Mouse (Mus musculus) C2C12 (cell line): Measurements from ENCODE around the gene Snx29. TPM values are rescaled to one million over a fixed set of nuclear protein-coding genes. Genes with fewer than 3 reads are reported as not detected.

Experiments used
- H3K27me3 ChIP-seq: one replicate; pipeline ENCODE4 v1.6.1; 2011; ENCODE audit not compliant: control insufficient read depth, insufficient read depth, insufficient read length
- H3K36me3 ChIP-seq: one replicate; pipeline ENCODE4 v1.6.1; 2011; ENCODE audit not compliant: control insufficient read depth, insufficient read depth
- H3K4me3 ChIP-seq: one replicate; pipeline ENCODE4 v1.5.1; 2011; ENCODE audit warnings: mild to moderate bottlenecking, control low read depth; ENCODE audit not compliant: poor library complexity, insufficient read depth, severe bottlenecking
- H3K79me2 ChIP-seq: one replicate; pipeline ENCODE4 v1.6.1; 2011; ENCODE audit not compliant: control insufficient read depth, insufficient read depth
- H3K79me3 ChIP-seq: one replicate; pipeline ENCODE4 v1.6.1; 2011; ENCODE audit warnings: low read depth, control low read depth
- H3ac ChIP-seq: one replicate; pipeline ENCODE3; 2011; ENCODE audit warnings: low read depth; ENCODE audit not compliant: control insufficient read depth, insufficient read length
- CEBPB ChIP-seq: IDR thresholded peaks from one replicate; pipeline ENCODE4 v1.6.1; 2011; ENCODE audit warnings: low read depth, mild to moderate bottlenecking, control low read depth, moderate library complexity
- CTCF ChIP-seq: IDR thresholded peaks from one replicate; pipeline ENCODE4 v1.5.1; 2011; ENCODE audit not compliant: control insufficient read depth, insufficient read depth, insufficient read length
- FOSL1 ChIP-seq: IDR thresholded peaks from one replicate; pipeline ENCODE4 v1.8.0; 2011; ENCODE audit warnings: mild to moderate bottlenecking, low read length; ENCODE audit not compliant: poor library complexity, insufficient read depth, severe bottlenecking
- MAX ChIP-seq: IDR thresholded peaks from one replicate; pipeline ENCODE4 v1.6.1; 2011; ENCODE audit warnings: mild to moderate bottlenecking, control low read depth
- MYOD1 ChIP-seq: IDR thresholded peaks from one replicate; pipeline ENCODE4 v1.6.1; 2011; ENCODE audit warnings: low read depth; ENCODE audit not compliant: control insufficient read depth, insufficient read length
- MYOG ChIP-seq: IDR thresholded peaks from one replicate; pipeline ENCODE4 v1.6.1; 2011; ENCODE audit not compliant: control insufficient read depth, insufficient read length; ENCODE audit errors: extremely low read depth
- USF1 ChIP-seq: IDR thresholded peaks from one replicate; pipeline ENCODE4 v1.6.1; 2011; ENCODE audit warnings: low read depth, mild to moderate bottlenecking, control low read depth, moderate library complexity
- polyA plus RNA-seq: library from polyadenylated mRNA; unstranded; fragments of >200 nt; fragmentation: generic; extraction: Trizol; gene quantifications from one replicate; pipeline ENCODE4 v1.2.1, GENCODE M21; 2012; ENCODE audit warnings: missing spikeins

Gene Snx29
- polyA plus RNA-seq, 1 experiment = 0.62 TPM

DNA sequence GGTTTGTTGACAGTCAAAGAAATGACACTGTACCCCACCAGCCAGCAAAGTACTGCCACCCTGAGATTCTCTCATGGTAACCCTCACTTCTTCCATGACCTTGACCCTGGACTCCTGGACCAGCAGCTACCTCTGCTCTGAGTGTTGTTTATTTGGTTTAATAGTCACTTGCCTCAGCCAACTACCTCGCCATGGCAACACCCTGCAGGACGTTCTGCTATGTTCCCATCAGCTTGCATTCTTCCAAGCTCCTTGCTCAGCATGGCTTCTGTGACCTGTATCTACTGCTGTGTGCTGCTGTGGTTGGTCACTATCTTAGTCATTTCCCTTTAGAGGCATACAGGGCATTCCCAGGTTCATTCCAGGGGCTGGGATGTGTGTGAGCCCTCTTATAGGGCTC lies 266.6 kb downstream of the Snx29 start:
- Histone ChIP-seq H3ac (no peak overlapping the region), H3K79me2 (no peaks in the 10 kb centered on the region), H3K4me3 (no peak overlapping the region), H3K79me3 (no peaks in the 10 kb centered on the region), H3K27me3 (no peaks in the 10 kb centered on the region), H3K36me3 (no peaks in the 10 kb centered on the region)
- TF ChIP-seq MYOD1 = no peak
- no peak for TF ChIP-seq MYOG
- no peak for TF ChIP-seq FOSL1
- no peak for TF ChIP-seq MAX
- TF ChIP-seq CTCF = no peak
- no peak for TF ChIP-seq CEBPB
- no peak for TF ChIP-seq USF1

DNA sequence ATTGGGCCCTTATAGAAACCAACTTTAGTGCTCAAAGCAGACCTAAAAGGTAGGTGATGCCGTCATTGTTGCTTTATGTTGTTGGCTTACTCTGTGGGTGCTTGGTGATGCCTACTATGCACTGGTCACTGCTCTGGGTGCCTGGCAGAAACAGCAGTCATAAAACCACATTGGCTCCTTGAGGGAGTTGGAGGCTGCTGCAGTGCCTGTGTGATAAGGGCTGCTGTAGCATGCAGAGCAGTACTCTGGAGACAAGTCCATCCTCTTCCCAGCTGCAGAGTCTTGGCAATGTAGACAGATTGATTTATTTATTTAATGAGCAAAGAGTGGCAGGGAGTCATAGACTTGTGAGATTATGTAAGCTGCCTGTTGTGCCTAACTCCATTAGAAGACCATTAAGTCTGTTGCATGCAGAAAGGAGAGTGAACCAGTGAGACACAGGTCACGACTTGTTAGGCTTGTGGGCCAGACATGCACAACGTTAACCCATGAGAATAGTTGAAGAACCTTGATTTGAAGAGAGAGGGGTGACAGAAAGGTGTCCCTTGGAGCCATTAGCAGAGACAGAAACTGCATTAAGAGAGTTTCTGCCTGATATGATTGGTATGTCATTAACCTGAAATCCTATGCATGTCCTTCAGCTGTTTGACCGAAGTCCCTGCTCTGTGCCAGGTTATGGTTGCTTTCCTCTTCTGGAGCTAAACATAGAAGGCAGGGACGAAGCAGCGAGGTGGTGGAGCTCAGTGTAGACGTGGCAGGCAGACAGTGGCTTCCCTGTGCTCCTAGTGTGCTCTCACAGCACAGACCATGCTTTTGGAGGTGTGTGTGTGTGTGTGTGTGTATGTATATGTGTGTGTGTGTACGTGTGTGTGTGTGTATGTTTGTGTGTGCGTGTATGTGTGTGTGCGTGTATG lies 267.3 kb downstream of the Snx29 start:
- H3K36me3 ChIP-seq = no peaks in the 10 kb centered on the region
- no peak overlapping the region for H3ac ChIP-seq
- H3K27me3 ChIP-seq = no peaks in the 10 kb centered on the region
- H3K79me3 ChIP-seq = no peaks in the 10 kb centered on the region
- TF ChIP-seq FOSL1 (no peak), USF1 (no peak), CTCF (no peak), MYOG (no peak), MYOD1 (no peak), CEBPB (no peak), MAX (no peak)
- no peak overlapping the region for H3K4me3 ChIP-seq
- H3K79me2 ChIP-seq = no peaks in the 10 kb centered on the region

DNA sequence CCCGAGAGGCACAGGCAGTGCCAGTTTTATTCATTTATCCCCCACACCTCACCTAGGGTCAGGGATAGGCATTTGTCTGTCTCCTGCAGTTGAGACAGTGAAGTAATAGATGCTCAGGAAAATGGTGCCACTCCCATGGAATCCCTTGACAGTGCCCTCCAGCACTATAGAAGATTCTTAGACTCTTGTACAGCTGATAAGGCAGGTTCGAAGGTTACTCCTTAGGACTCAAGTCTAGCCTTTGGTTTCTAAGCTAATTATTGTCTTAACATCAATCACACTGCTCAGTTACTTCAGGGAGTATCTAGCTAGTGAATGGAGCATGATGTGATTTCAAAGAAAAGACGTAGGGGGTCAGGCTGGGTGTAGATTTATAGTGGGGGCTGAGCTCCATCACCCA lies 273.9 kb downstream of the Snx29 start:
- no peak for TF ChIP-seq FOSL1
- no peak for TF ChIP-seq CEBPB
- no peak for TF ChIP-seq MAX
- no peak for TF ChIP-seq USF1
- TF ChIP-seq MYOD1 = no peak
- Histone ChIP-seq H3K27me3 (no peaks in the 10 kb centered on the region), H3K79me3 (no peaks in the 10 kb centered on the region), H3ac (no peak overlapping the region), H3K79me2 (no peaks in the 10 kb centered on the region), H3K36me3 (no peaks in the 10 kb centered on the region), H3K4me3 (no peak overlapping the region)

DNA sequence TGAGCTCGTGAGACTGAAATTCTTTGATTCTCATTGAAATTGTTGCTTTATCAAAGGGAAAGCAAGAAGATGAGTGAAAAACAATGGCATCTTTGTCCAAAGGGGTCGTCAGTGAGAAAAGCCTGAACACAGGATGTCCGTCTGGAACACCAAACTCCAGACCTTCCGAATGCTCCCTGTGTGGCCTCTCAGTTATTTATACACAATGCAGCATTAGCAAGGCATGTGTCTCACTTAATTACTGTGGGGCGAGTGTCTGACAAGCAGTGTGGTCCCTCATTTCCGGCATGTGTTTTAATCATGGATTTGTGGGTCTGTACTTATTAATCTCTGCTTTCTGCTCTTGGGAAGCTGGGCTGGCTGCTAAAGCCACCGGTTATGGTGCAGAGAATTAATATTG lies 275.1 kb downstream of the Snx29 start:
- Histone ChIP-seq H3K4me3 (no peak overlapping the region), H3K36me3 (no peaks in the 10 kb centered on the region), H3K79me2 (no peaks in the 10 kb centered on the region), H3ac (no peak overlapping the region), H3K79me3 (no peaks in the 10 kb centered on the region), H3K27me3 (no peaks in the 10 kb centered on the region)
- TF ChIP-seq MYOG = no peak

DNA sequence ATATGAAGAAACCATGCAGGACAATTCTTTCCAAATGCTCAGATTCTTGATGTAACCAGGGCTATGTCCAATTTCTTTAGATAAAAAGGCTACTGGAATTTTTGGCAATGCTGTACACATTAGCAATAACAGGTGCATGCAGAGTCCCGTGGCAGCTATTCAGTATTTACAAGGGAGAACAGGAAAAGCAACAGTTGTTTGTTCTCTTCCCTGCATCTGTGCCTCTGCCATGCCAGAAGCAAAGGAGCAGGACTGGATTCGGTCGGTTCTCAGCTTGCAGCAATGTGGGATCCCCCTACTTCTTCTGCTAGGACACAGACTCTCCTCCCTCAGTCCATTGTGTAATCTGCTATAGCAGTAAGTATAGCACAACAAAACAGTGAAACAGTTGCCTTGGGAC lies 276.8 kb downstream of the Snx29 start:
- Histone ChIP-seq H3K79me3 (no peaks in the 10 kb centered on the region), H3K79me2 (no peaks in the 10 kb centered on the region), H3K27me3 (no peaks in the 10 kb centered on the region), H3K36me3 (no peaks in the 10 kb centered on the region), H3K4me3 (no peak overlapping the region), H3ac (no peak overlapping the region)
- TF ChIP-seq MYOD1 = no peak
- no peak for TF ChIP-seq CEBPB
- TF ChIP-seq MAX = no peak
- TF ChIP-seq USF1 = no peak
- TF ChIP-seq FOSL1 = no peak
- no peak for TF ChIP-seq CTCF
- no peak for TF ChIP-seq MYOG

DNA sequence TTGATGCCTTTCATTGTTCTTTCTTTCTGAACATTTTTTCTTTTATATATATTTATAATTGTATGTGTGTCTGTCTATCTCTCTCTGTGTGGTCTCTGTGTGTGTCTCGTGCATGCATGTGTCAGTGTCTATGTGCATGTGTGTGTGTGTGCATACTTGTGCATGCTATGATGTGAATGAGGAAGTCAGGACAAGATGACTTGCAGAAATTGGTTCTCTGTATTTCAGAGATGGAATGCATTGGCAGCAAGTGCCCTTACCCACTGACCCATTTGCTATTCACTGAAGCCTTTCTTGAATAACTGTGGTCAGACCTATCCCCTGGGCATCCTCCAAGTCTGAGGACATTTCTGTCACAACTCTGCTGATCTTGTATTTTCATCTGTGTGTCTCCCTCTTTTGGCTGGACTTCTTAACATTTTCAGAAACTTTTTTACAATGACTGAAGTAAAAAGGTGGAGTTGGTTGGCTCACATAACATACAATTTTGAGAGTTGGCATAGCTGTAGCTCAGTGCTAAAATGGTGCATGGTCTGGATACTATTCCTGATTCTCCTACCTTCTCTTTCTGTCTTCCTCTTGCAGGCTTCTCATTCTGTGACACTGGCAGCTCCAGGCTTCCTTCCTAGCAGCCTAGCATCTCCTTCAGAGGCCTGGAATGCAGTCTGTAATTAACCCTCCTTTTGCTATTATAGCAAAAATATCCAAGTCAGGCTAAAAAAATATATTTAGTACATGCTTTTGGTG lies 278.8 kb downstream of the Snx29 start:
- no peaks in the 10 kb centered on the region for H3K79me3 ChIP-seq
- TF ChIP-seq CTCF (no peak), USF1 (no peak), MYOG (no peak), CEBPB (no peak), MAX (no peak), FOSL1 (no peak), MYOD1 (no peak)
- H3K79me2 ChIP-seq = no peaks in the 10 kb centered on the region
- H3ac ChIP-seq = no peak overlapping the region
- no peaks in the 10 kb centered on the region for H3K27me3 ChIP-seq
- no peaks in the 10 kb centered on the region for H3K36me3 ChIP-seq
- no peak overlapping the region for H3K4me3 ChIP-seq
